Mouse (Mus musculus): Measurements from ENCODE around the gene Olfr314. TPM values are rescaled to one million over a fixed set of nuclear protein-coding genes. Genes with fewer than 3 reads are reported as not detected.
"Not testable (repeated sequence)": the region's sequence is repeated elsewhere in the genome, so short reads cannot be mapped to it uniquely, and the experiment has no call there.

Gene Olfr314
- not detected in 2 replicates for polyA plus RNA-seq (2014; fragmentation: Nextera tagmentation; extraction: Ambion mirVana)

DNA sequence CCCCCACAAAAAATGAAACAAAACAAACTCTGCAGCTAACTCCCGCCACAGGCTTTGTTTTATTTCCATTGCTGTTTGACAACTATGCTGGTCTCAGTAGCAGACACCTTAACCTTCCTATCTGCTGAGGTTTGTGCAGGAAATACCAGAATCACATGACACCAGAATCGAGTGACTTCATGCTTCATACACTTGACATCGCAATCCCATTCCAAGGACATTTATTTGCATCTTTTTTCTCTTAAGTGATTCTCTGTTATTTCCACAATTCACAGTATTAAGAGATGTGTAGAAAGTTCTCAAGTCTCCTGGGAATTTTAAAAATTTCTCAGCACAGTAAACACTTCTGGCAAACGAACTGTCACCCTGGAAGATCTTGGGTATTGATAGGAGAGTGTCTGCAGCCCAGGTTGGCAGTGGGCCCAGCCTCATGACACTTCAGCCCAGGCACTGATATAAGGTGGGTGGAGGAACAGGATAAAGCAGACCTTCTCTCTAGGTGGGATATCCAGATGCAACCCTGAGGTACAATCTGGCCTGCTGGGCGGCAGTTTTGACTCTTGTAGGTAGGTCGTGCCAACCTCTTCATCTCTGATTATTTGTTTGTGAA, at the start of gene Olfr314:
Gene Olfr314, plus strand, starts transcription at position 473 of the 610 bp plus-strand sequence.
- Histone ChIP-seq H3K9ac (replicated peaks; ENCODE audit: low read depth, low read length) (no peak within 1 kb of the TSS), H3K36me3 (ENCODE audit: control insufficient read depth, insufficient read depth, low read length) (no peaks in the 10 kb centered on the region), H3K4me2 (ENCODE audit: low read depth, low read length) (no peak within 1 kb of the TSS), H3K27me3 (ENCODE audit: control insufficient read depth, insufficient read depth, low read length) (no peaks in the 10 kb centered on the region), H3K9me3 (ENCODE audit: control insufficient read depth, low read length) (no peaks in the 10 kb centered on the region), H3K27ac (ENCODE audit: low read depth, low read length) (no peak within 1 kb of the TSS), H3K4me3 (ENCODE audit: low read depth, low read length) (no peak within 1 kb of the TSS), H3K4me1 (ENCODE audit: control insufficient read depth, insufficient read depth, low read length) (no peaks in the 10 kb centered on the region)
- ATAC-seq (ENCODE audit: low read depth): no peak
- WGBS: 85% methylated on average over 6 of the region's 6 CpGs

DNA sequence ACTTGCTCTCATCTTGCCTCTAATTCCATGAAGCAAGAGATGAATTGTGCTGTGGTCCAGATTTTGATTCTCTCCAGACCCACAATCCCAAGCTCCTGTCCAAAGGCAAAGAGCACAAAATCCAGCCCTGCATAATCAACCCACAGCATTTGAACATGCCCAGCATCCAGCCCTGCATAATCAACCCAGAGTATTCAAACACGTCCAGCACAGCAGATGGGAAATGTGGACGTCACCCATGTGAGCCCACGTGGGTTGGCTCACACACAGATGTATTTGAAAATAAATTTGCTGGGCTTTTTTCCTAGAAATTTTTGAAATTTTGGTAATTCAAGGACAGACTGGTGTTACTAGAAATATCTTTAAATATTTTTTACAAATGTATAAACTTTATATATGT, 49.4 kb upstream of the Olfr314 start:
- Histone ChIP-seq H3K9me3 (ENCODE audit: control insufficient read depth, low read length) (no peaks in the 10 kb centered on the region), H3K4me1 (ENCODE audit: control insufficient read depth, insufficient read depth, low read length) (no peaks in the 10 kb centered on the region), H3K27me3 (ENCODE audit: control insufficient read depth, insufficient read depth, low read length) (no peaks in the 10 kb centered on the region), H3K4me2 (ENCODE audit: low read depth, low read length) (no peak overlapping the region), H3K4me3 (ENCODE audit: low read depth, low read length) (no peak overlapping the region), H3K27ac (ENCODE audit: low read depth, low read length) (no peak overlapping the region), H3K9ac (replicated peaks; ENCODE audit: low read depth, low read length) (no peak overlapping the region), H3K36me3 (ENCODE audit: control insufficient read depth, insufficient read depth, low read length) (no peaks in the 10 kb centered on the region)
- no peak for ATAC-seq (ENCODE audit: low read depth)
- 48% methylated on average over 3 of the region's 3 CpGs for WGBS

DNA sequence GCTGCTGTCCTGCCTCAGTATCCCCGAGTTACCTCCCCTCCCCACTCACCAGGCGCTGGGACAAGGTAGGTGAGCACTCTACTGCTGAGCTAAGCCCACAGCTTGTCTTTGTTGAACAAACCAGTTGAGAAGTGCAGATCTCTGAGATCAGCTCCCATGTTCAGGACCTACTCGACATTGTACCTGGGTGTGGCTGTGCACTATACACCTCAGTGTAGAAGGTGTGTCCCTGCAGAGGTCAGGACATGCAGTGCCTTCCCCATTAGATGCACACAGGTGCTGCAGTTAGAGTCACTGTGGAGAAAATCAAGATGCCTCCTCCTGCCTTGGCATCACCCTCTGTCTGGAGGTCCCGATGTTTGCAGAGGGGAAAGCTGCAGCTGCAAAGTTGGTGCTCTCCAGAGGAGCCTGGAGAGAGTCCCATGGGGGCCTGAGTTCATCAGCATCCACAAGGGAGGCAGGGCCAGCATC, 43.9 kb upstream of the Olfr314 start, which contains the start of gene Olfr317:
Gene Olfr317, minus strand, starts transcription at position 421 of the 471 bp plus-strand sequence.
- no peak within 1 kb of the TSS for H3K9ac ChIP-seq (replicated peaks; ENCODE audit: low read depth, low read length)
- no peak within 1 kb of the TSS for H3K4me2 ChIP-seq (ENCODE audit: low read depth, low read length)
- H3K36me3 ChIP-seq (ENCODE audit: control insufficient read depth, insufficient read depth, low read length): no peaks in the 10 kb centered on the region
- no peak within 1 kb of the TSS for H3K4me3 ChIP-seq (ENCODE audit: low read depth, low read length)
- no peak within 1 kb of the TSS for H3K27ac ChIP-seq (ENCODE audit: low read depth, low read length)
- H3K9me3 ChIP-seq (ENCODE audit: control insufficient read depth, low read length): no peaks in the 10 kb centered on the region
- WGBS: 80% methylated on average over 4 of the region's 4 CpGs
- H3K4me1 ChIP-seq (ENCODE audit: control insufficient read depth, insufficient read depth, low read length): no peaks in the 10 kb centered on the region
- no peak for ATAC-seq (ENCODE audit: low read depth)
- no peaks in the 10 kb centered on the region for H3K27me3 ChIP-seq (ENCODE audit: control insufficient read depth, insufficient read depth, low read length)

DNA sequence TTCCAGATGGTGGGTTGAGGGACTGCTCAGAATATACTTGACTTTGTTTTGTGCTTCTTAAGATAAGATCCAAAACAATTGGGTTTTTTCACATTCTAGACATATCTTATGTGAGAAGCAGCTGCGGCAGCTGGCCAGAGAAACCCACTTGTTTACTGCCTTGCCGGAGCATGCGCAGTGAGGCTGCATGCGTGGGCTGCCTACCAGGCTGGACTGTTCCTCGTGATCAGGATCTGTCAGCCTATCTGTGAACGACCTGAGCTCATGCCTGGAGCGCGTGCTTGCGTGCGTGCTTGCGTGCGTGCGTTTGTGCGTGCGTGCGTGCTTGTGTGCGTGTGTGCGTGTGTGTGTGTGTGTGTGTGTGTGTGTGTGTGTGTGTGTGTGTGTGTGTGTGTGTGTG, 31.7 kb upstream of the Olfr314 start:
- H3K4me1 ChIP-seq (ENCODE audit: control insufficient read depth, insufficient read depth, low read length); H3K27ac ChIP-seq (ENCODE audit: low read depth, low read length); H3K27me3 ChIP-seq (ENCODE audit: control insufficient read depth, insufficient read depth, low read length); H3K9me3 ChIP-seq (ENCODE audit: control insufficient read depth, low read length); H3K9ac ChIP-seq (replicated peaks; ENCODE audit: low read depth, low read length); H3K4me3 ChIP-seq (ENCODE audit: low read depth, low read length); ATAC-seq (ENCODE audit: low read depth); H3K36me3 ChIP-seq (ENCODE audit: control insufficient read depth, insufficient read depth, low read length); H3K4me2 ChIP-seq (ENCODE audit: low read depth, low read length): not testable (repeated sequence)
- 89% methylated on average over 18 of the region's 18 CpGs for WGBS

DNA sequence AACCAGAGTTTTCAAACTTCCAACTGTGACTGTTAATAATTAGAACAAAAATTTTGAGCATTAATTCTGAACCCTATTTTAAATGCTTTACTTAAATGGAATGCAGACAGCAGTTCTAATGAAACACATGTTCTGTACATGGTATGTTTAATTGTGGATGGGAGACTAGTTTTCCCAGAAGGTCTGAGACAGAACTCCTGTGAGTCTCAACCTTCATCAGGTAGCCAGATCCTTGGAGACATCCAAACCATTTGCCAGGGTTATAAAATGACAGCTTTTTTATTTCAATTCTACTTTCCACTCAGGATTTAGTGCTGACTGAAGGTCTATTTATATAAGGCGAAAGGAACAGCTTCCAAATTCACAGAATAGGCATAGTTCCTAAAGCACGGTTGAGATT, 30.3 kb upstream of the Olfr314 start, which contains the start of gene Olfr316:
Gene Olfr316, plus strand, starts transcription at position 301 of the 400 bp plus-strand sequence.
- H3K4me1 ChIP-seq (ENCODE audit: control insufficient read depth, insufficient read depth, low read length): no peaks in the 10 kb centered on the region
- no peak for ATAC-seq (ENCODE audit: low read depth)
- no peaks in the 10 kb centered on the region for H3K36me3 ChIP-seq (ENCODE audit: control insufficient read depth, insufficient read depth, low read length)
- H3K4me2 ChIP-seq (ENCODE audit: low read depth, low read length): no peak within 1 kb of the TSS
- H3K27ac ChIP-seq (ENCODE audit: low read depth, low read length): no peak within 1 kb of the TSS
- H3K4me3 ChIP-seq (ENCODE audit: low read depth, low read length): no peak within 1 kb of the TSS
- no peaks in the 10 kb centered on the region for H3K9me3 ChIP-seq (ENCODE audit: control insufficient read depth, low read length)
- no peak within 1 kb of the TSS for H3K9ac ChIP-seq (replicated peaks; ENCODE audit: low read depth, low read length)
- WGBS: 93% methylated on average over 2 of the region's 2 CpGs
- no peaks in the 10 kb centered on the region for H3K27me3 ChIP-seq (ENCODE audit: control insufficient read depth, insufficient read depth, low read length)

DNA sequence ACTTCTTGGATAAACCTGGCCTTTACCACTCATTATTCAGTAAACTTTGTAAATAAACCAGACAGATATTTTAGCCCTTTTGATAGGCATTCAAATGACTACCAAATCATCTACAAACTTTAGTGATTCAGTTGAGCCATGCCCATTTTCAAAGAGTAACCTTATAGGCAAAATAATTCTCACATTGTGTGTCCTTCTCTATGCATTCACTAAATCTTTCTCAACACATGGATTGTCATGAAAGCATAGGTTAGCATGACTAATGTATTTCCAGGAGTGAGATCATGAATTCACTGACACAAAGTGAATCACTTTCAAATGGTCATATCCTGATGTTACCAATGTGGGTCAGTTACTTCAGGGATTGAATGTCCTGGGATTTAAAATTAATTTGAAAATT, 9.9 kb upstream of the Olfr314 start, which contains the start of gene Olfr315:
Gene Olfr315, plus strand, starts transcription at position 301 of the 400 bp plus-strand sequence.
- Histone ChIP-seq H3K36me3 (ENCODE audit: control insufficient read depth, insufficient read depth, low read length) (no peaks in the 10 kb centered on the region), H3K4me3 (ENCODE audit: low read depth, low read length) (no peak within 1 kb of the TSS), H3K27ac (ENCODE audit: low read depth, low read length) (no peak within 1 kb of the TSS), H3K9ac (replicated peaks; ENCODE audit: low read depth, low read length) (no peak within 1 kb of the TSS), H3K4me1 (ENCODE audit: control insufficient read depth, insufficient read depth, low read length) (no peaks in the 10 kb centered on the region), H3K27me3 (ENCODE audit: control insufficient read depth, insufficient read depth, low read length) (no peaks in the 10 kb centered on the region), H3K4me2 (ENCODE audit: low read depth, low read length) (no peak within 1 kb of the TSS), H3K9me3 (ENCODE audit: control insufficient read depth, low read length) (no peaks in the 10 kb centered on the region)
- no peak for ATAC-seq (ENCODE audit: low read depth)

DNA sequence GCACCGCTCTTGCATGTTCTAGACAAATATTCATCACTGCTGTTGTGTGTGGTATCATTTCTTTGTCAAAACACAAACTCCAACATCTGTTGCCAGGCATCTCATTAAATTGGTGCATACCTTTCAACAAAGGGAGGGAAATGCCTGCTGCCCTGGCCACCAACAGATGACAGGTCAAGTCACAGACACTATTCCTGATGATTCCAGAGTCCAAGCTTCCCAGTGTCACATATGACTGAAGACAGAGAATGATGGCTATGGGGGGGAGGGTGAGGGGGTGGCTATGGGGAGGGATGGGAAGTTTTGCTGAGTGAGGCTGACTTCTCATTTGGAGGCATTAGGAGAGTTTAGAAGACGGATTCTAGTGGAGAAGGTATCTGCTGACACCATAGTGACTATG, 1.4 kb downstream of the Olfr314 start:
- Histone ChIP-seq H3K27me3 (ENCODE audit: control insufficient read depth, insufficient read depth, low read length) (no peaks in the 10 kb centered on the region), H3K4me2 (ENCODE audit: low read depth, low read length) (no peak overlapping the region), H3K4me1 (ENCODE audit: control insufficient read depth, insufficient read depth, low read length) (no peaks in the 10 kb centered on the region), H3K27ac (ENCODE audit: low read depth, low read length) (no peak overlapping the region), H3K9me3 (ENCODE audit: control insufficient read depth, low read length) (no peaks in the 10 kb centered on the region), H3K36me3 (ENCODE audit: control insufficient read depth, insufficient read depth, low read length) (no peaks in the 10 kb centered on the region), H3K4me3 (ENCODE audit: low read depth, low read length) (no peak overlapping the region), H3K9ac (replicated peaks; ENCODE audit: low read depth, low read length) (no peak overlapping the region)
- 89% methylated on average over 2 of the region's 2 CpGs for WGBS
- no peak for ATAC-seq (ENCODE audit: low read depth)

DNA sequence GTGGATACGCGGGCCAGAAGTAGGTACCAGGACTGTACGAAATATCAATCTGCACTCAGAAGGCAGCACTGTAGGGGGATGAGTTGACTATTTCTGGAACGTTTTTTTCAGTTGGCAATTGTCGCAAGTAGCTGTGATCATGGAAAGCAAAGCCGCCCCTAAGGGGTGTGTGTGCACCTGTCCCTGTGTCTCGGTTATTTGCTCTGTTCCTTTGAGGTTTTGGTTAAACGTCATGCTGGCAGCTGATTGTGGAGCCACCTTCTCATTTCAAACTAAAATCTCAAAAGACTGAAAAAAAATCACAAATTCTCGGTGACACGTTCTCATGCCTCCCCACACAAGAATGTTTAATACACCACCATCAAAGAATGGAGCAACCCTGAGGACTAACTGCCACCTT, 4.9 kb downstream of the Olfr314 start:
- Histone ChIP-seq H3K4me1 (ENCODE audit: control insufficient read depth, insufficient read depth, low read length) (no peaks in the 10 kb centered on the region), H3K9me3 (ENCODE audit: control insufficient read depth, low read length) (no peaks in the 10 kb centered on the region), H3K27ac (ENCODE audit: low read depth, low read length) (no peak overlapping the region), H3K4me3 (ENCODE audit: low read depth, low read length) (no peak overlapping the region), H3K4me2 (ENCODE audit: low read depth, low read length) (no peak overlapping the region), H3K27me3 (ENCODE audit: control insufficient read depth, insufficient read depth, low read length) (no peaks in the 10 kb centered on the region), H3K9ac (replicated peaks; ENCODE audit: low read depth, low read length) (no peak overlapping the region), H3K36me3 (ENCODE audit: control insufficient read depth, insufficient read depth, low read length) (no peaks in the 10 kb centered on the region)
- no peak for ATAC-seq (ENCODE audit: low read depth)
- WGBS: 91% methylated on average over 10 of the region's 10 CpGs

DNA sequence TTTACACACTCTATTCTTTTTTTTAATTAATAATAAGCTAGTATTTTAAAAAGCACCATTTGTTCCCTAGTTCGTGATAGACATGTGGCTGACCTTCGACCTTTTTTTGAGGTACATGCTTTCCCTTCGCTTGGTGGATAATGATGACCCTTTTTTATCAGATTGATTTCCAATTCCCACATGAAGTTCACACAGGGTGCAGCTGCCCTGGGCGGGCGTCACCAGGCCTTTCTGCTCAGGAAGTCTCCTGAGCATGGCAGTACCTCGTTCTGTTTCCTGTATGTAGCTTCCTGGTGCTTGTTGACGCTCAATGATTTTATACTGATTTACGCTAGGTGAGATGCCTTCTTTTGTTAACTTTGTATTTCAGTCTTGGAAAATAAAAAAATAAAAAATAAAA, 5.6 kb downstream of the Olfr314 start:
- Histone ChIP-seq H3K9me3 (ENCODE audit: control insufficient read depth, low read length) (no peaks in the 10 kb centered on the region), H3K9ac (replicated peaks; ENCODE audit: low read depth, low read length) (no peak overlapping the region), H3K4me3 (ENCODE audit: low read depth, low read length) (no peak overlapping the region), H3K4me2 (ENCODE audit: low read depth, low read length) (no peak overlapping the region), H3K4me1 (ENCODE audit: control insufficient read depth, insufficient read depth, low read length) (no peaks in the 10 kb centered on the region), H3K36me3 (ENCODE audit: control insufficient read depth, insufficient read depth, low read length) (no peaks in the 10 kb centered on the region), H3K27me3 (ENCODE audit: control insufficient read depth, insufficient read depth, low read length) (no peaks in the 10 kb centered on the region), H3K27ac (ENCODE audit: low read depth, low read length) (no peak overlapping the region)
- ATAC-seq (ENCODE audit: low read depth): no peak
- WGBS: 87% methylated on average over 8 of the region's 8 CpGs

Data from neural tube, embryonic 14.5 days (tissue).